ENCODE assay signal across 29 mouse cellular contexts in the genomic region with DNA sequence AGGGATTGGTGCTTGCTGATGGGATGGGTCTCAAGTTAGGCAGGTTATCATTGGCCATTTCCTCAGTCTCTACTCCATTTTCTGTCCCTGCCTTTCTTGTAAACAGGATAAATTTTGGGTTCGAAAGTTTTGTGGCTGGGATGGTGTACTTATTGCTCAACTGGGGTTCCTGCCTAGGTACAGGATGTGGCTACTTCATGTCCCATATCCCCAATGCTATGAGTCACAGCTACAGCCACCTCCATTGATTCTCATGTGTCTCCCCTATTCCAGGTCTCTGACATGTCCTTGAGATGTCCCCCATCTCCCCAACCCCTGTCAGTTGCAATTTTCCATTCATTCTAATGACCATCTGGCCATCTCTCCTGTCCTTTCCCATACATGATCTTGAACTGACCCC. TPM values are rescaled to one million over a fixed set of nuclear protein-coding genes. Genes with fewer than 3 reads are reported as not detected.
"Had no signal": no experiment of that assay in that cellular context is flagged by ENCODE, and none has a peak within 500 bp of the region (broad histone marks: within the 10 kb centered on the region; RNA-seq: fewer than 3 reads in every experiment).

No protein-coding gene starts in this region.

- DNase-seq: gastrocnemius, adult 2 months; gastrocnemius, postnatal 10 days; gastrocnemius, postnatal 25 days; heart, adult 11 months; heart, adult 2 months; heart, postnatal 14 days; heart, postnatal 36 days; kidney, adult 2 months; kidney, adult 9 months; kidney, postnatal 14 days; kidney, postnatal 36 days; layer of hippocampus, adult 9-11 months; layer of hippocampus, postnatal 36 days; left cerebral cortex, postnatal 4 days had no signal

- ATAC-seq: hindbrain, embryonic 16.5 days; inflammation-experienced regulatory T-cells, adult 6 months; intestine, embryonic 15.5 days; intestine, postnatal 0 days; liver, embryonic 12.5 days had no signal

RNA-seq across cellular contexts. Expression of a gene that starts 5.3 kb away (rescaled TPM):
- total RNA-seq: gastrocnemius, adult 2 months; gastrocnemius, postnatal 10 days; gastrocnemius, postnatal 25 days; gastrocnemius, postnatal 4 days; heart, adult 2 months; heart, postnatal 14 days; heart, postnatal 36 days; hematopoietic stem cell, adult 5-6 weeks; layer of hippocampus, adult 18-20 months; layer of hippocampus, adult 8-10 months; layer of hippocampus, postnatal 14 days; layer of hippocampus, postnatal 36 days; left cerebral cortex, adult 18-20 months; left cerebral cortex, adult 8-10 months; left cerebral cortex, postnatal 10 days; left cerebral cortex, postnatal 25 days; left cerebral cortex, postnatal 4 days; liver, adult 2 months had no signal

RNA-seq across cellular contexts. Expression of a gene that starts 16.5 kb away (rescaled TPM):
- total RNA-seq: gastrocnemius, adult 2 months; gastrocnemius, postnatal 10 days; gastrocnemius, postnatal 25 days; gastrocnemius, postnatal 4 days; heart, adult 2 months; heart, postnatal 14 days; heart, postnatal 36 days; hematopoietic stem cell, adult 5-6 weeks; layer of hippocampus, adult 18-20 months; layer of hippocampus, adult 8-10 months; layer of hippocampus, postnatal 14 days; layer of hippocampus, postnatal 36 days; left cerebral cortex, adult 18-20 months; left cerebral cortex, adult 8-10 months; left cerebral cortex, postnatal 10 days; left cerebral cortex, postnatal 25 days; left cerebral cortex, postnatal 4 days; liver, adult 2 months had no signal

RNA-seq across cellular contexts. Expression of a gene that starts 19.3 kb away (rescaled TPM):
- total RNA-seq: gastrocnemius, adult 2 months; gastrocnemius, postnatal 10 days; gastrocnemius, postnatal 25 days; gastrocnemius, postnatal 4 days; heart, adult 2 months; heart, postnatal 14 days; heart, postnatal 36 days; hematopoietic stem cell, adult 5-6 weeks; layer of hippocampus, adult 18-20 months; layer of hippocampus, adult 8-10 months; layer of hippocampus, postnatal 14 days; layer of hippocampus, postnatal 36 days; left cerebral cortex, adult 18-20 months; left cerebral cortex, adult 8-10 months; left cerebral cortex, postnatal 10 days; left cerebral cortex, postnatal 25 days; left cerebral cortex, postnatal 4 days; liver, adult 2 months had no signal

RNA-seq across cellular contexts. Expression of a gene that starts 45.4 kb away (rescaled TPM):
- total RNA-seq: gastrocnemius, adult 2 months; gastrocnemius, postnatal 10 days; gastrocnemius, postnatal 25 days; gastrocnemius, postnatal 4 days; heart, adult 2 months; heart, postnatal 14 days; heart, postnatal 36 days; hematopoietic stem cell, adult 5-6 weeks; layer of hippocampus, adult 18-20 months; layer of hippocampus, adult 8-10 months; layer of hippocampus, postnatal 14 days; layer of hippocampus, postnatal 36 days; left cerebral cortex, adult 18-20 months; left cerebral cortex, adult 8-10 months; left cerebral cortex, postnatal 10 days; left cerebral cortex, postnatal 25 days; left cerebral cortex, postnatal 4 days; liver, adult 2 months had no signal

RNA-seq across cellular contexts. Expression of a gene that starts 58.3 kb away (rescaled TPM):
- total RNA-seq: gastrocnemius, adult 2 months; gastrocnemius, postnatal 10 days; gastrocnemius, postnatal 25 days; gastrocnemius, postnatal 4 days; heart, adult 2 months; heart, postnatal 14 days; heart, postnatal 36 days; hematopoietic stem cell, adult 5-6 weeks; layer of hippocampus, adult 18-20 months; layer of hippocampus, adult 8-10 months; layer of hippocampus, postnatal 14 days; layer of hippocampus, postnatal 36 days; left cerebral cortex, adult 18-20 months; left cerebral cortex, postnatal 10 days; left cerebral cortex, postnatal 25 days; left cerebral cortex, postnatal 4 days; liver, adult 2 months had no signal
